Comparison of ENCODE assay signal across 9 mouse cellular contexts in genomic region chr8:122737071-122737470, GRCm38 (mm10). TPM values are rescaled to one million over a fixed set of nuclear protein-coding genes. Genes with fewer than 3 reads are reported as not detected.
DNase-seq lines count a peak whose midpoint lies in the region; ATAC-seq and TF ChIP-seq lines count a peak whose summit lies in the region.
"Had no signal": no experiment of that assay in that cellular context is flagged by ENCODE, and none has a peak within 500 bp of the region (broad histone marks: within the 10 kb centered on the region; RNA-seq: fewer than 3 reads in every experiment).

No protein-coding gene starts in this region.

- H3K27ac ChIP-seq in heart, embryonic 10.5 days, result no peak overlapping the region
- peak overlapping the region; percentile 98 for H3K27ac ChIP-seq in hindbrain, embryonic 14.5 days
- H3K27ac ChIP-seq in stomach, postnatal 0 days (replicated peaks), result no peak overlapping the region
- H3K27ac ChIP-seq in kidney, embryonic 16.5 days (ENCODE audit: low read length), result no peak overlapping the region

- 0 out of 2 replicates have a peak overlapping the region, but pooled peaks have one; percentile 33 for H3K4me3 ChIP-seq in heart, embryonic 10.5 days
- H3K4me3 ChIP-seq in hindbrain, embryonic 14.5 days (replicated peaks; ENCODE audit: low read length), result no peak overlapping the region
- no peak overlapping the region for H3K4me3 ChIP-seq in stomach, postnatal 0 days (ENCODE audit: low read depth, low read length)
- H3K4me3 ChIP-seq in kidney, embryonic 16.5 days (ENCODE audit: low read length), result no peak overlapping the region

- peaks cover 63% of the 10 kb centered on the region for H3K27me3 ChIP-seq in heart, embryonic 10.5 days (ENCODE audit: insufficient read depth, poor library complexity, severe bottlenecking)
- no peaks in the 10 kb centered on the region for H3K27me3 ChIP-seq in hindbrain, embryonic 14.5 days (ENCODE audit: control insufficient read depth, insufficient read depth, low read length)
- H3K27me3 ChIP-seq in stomach, postnatal 0 days (ENCODE audit: control insufficient read depth, insufficient read depth, low read length), result no peaks in the 10 kb centered on the region
- peaks cover 11% of the 10 kb centered on the region for H3K27me3 ChIP-seq in kidney, embryonic 16.5 days (ENCODE audit: insufficient read depth, low read length)

- no peak overlapping the region for H3K4me2 ChIP-seq in hindbrain, embryonic 14.5 days (replicated peaks)
- no peak overlapping the region for H3K4me2 ChIP-seq in stomach, postnatal 0 days (replicated peaks; ENCODE audit: low read depth)
- no peak overlapping the region for H3K4me2 ChIP-seq in kidney, embryonic 16.5 days (replicated peaks; ENCODE audit: low read depth, low read length)

- 37% methylated on average over 4 of the region's 4 CpGs for WGBS in heart, embryonic 10.5 days
- whole genome bisulfite sequencing in hindbrain, embryonic 14.5 days, result 52% methylated on average over 4 of the region's 4 CpGs
- 50% methylated on average over 4 of the region's 4 CpGs for WGBS in stomach, postnatal 0 days
- WGBS in kidney, embryonic 16.5 days, result 44% methylated on average over 4 of the region's 4 CpGs

- H3K4me1 ChIP-seq in heart, embryonic 10.5 days, result peaks cover 49% of the 10 kb centered on the region
- H3K4me1 ChIP-seq in hindbrain, embryonic 14.5 days (replicated peaks; ENCODE audit: control insufficient read depth, insufficient read depth, low read length), result peaks cover 77% of the 10 kb centered on the region
- no peaks in the 10 kb centered on the region for H3K4me1 ChIP-seq in stomach, postnatal 0 days (replicated peaks; ENCODE audit: control insufficient read depth, insufficient read depth)
- H3K4me1 ChIP-seq in kidney, embryonic 16.5 days (ENCODE audit: insufficient read depth, low read length), result peaks cover 8% of the 10 kb centered on the region

- H3K9ac ChIP-seq in hindbrain, embryonic 14.5 days, result no peak overlapping the region
- H3K9ac ChIP-seq in stomach, postnatal 0 days (ENCODE audit: low read length), result no peak overlapping the region
- H3K9ac ChIP-seq in kidney, embryonic 16.5 days (replicated peaks; ENCODE audit: low read length), result no peak overlapping the region

- no peak for DNase-seq in heart, embryonic 10.5 days (ENCODE audit: low spot score)
- DNase-seq in heart, adult 18-20 months, result no peak
- peak; percentile 17 for DNase-seq in ovary, postnatal 36 days (ENCODE audit: low spot score)
- DNase-seq in ovary, postnatal 14 days (ENCODE audit: low spot score), result no peak
- no peak for DNase-seq in hindbrain, embryonic 14.5 days (ENCODE audit: low spot score)
- DNase-seq in stomach, postnatal 0 days (ENCODE audit: low spot score), result peak; percentile 62
- DNase-seq: gastrocnemius, postnatal 25 days had no signal

- no peak for TF ChIP-seq EP300 in stomach, postnatal 0 days (optimal IDR thresholded peaks at IDR 0.05)

- no peak for TF ChIP-seq CTCF in stomach, postnatal 0 days (IDR thresholded peaks at IDR 0.05; ENCODE audit: low read depth)

- no peak for ATAC-seq in hindbrain, embryonic 14.5 days (ENCODE audit: low FRiP score)
- no peak; the same call in 1 of the 2 replicates for ATAC-seq in stomach, postnatal 0 days (ENCODE audit: low FRiP score, low TSS enrichment)
- ATAC-seq in erythroid progenitor cell, adult 5-6 weeks (replicated peaks; ENCODE audit: low FRiP score, poor library complexity, severe bottlenecking), result no peak
- no peak for ATAC-seq in kidney, embryonic 16.5 days (ENCODE audit: low FRiP score, low TSS enrichment)

- H3K9me3 ChIP-seq in heart, embryonic 10.5 days, result no peaks in the 10 kb centered on the region
- no peaks in the 10 kb centered on the region for H3K9me3 ChIP-seq in hindbrain, embryonic 14.5 days (ENCODE audit: control insufficient read depth, low read length)
- no peaks in the 10 kb centered on the region for H3K9me3 ChIP-seq in stomach, postnatal 0 days (ENCODE audit: control insufficient read depth, low read length)
- H3K9me3 ChIP-seq in kidney, embryonic 16.5 days (ENCODE audit: low read length), result no peaks in the 10 kb centered on the region

- H3K36me3 ChIP-seq in heart, embryonic 10.5 days, result no peaks in the 10 kb centered on the region
- no peaks in the 10 kb centered on the region for H3K36me3 ChIP-seq in hindbrain, embryonic 14.5 days (replicated peaks; ENCODE audit: control insufficient read depth, insufficient read depth)
- H3K36me3 ChIP-seq in stomach, postnatal 0 days (ENCODE audit: control insufficient read depth, insufficient read depth, low read length), result no peaks in the 10 kb centered on the region
- H3K36me3 ChIP-seq in kidney, embryonic 16.5 days (ENCODE audit: insufficient read depth, low read length), result no peaks in the 10 kb centered on the region

RNA-seq across cellular contexts. Expression of gene Cbfa2t3, which starts 38.2 kb away (rescaled TPM):
- 3.8 and 5.5 TPM in 2 replicates for polyA plus RNA-seq in heart, embryonic 10.5 days (2016; fragmentation: Nextera tagmentation; extraction: Ambion mirVana)
- 10 to 100 TPM; 18.7 to 20.4 TPM for total RNA-seq in heart, adult 18-20 months (2021)
- 22.4 and 27.7 TPM in 2 replicates for polyA plus RNA-seq in hindbrain, embryonic 14.5 days (2014; fragmentation: Nextera tagmentation; extraction: Ambion mirVana)
- polyA plus RNA-seq in stomach, postnatal 0 days (2015; fragmentation: Nextera tagmentation; extraction: Ambion mirVana), result 1.8 and 2.4 TPM in 2 replicates
- total RNA-seq in erythroid progenitor cell, adult 5-6 weeks (2015; ENCODE audit: low replicate concordance), result 4.0 and 16.8 TPM in 2 replicates
- 1.5 and 7.6 TPM in 2 replicates for total RNA-seq in erythroid progenitor cell, adult 5-6 weeks (2017; ENCODE audit: low replicate concordance)
- 3.5 and 4.5 TPM in 2 replicates for polyA plus RNA-seq in kidney, embryonic 16.5 days (2015; fragmentation: Nextera tagmentation; extraction: Ambion mirVana)

RNA-seq across cellular contexts. Expression of gene Acsf3, which starts 38.2 kb away (rescaled TPM):
- polyA plus RNA-seq in heart, embryonic 10.5 days (2016; fragmentation: Nextera tagmentation; extraction: Ambion mirVana), result 17.3 and 19.8 TPM in 2 replicates
- 10 to 100 TPM; 32.3 to 35.1 TPM for total RNA-seq in heart, adult 18-20 months (2021)
- 14.5 and 16.5 TPM in 2 replicates for polyA plus RNA-seq in hindbrain, embryonic 14.5 days (2014; fragmentation: Nextera tagmentation; extraction: Ambion mirVana)
- polyA plus RNA-seq in stomach, postnatal 0 days (2015; fragmentation: Nextera tagmentation; extraction: Ambion mirVana), result 14.7 and 15.4 TPM in 2 replicates
- total RNA-seq in erythroid progenitor cell, adult 5-6 weeks (2015; ENCODE audit: low replicate concordance), result 1.4 and 1.7 TPM in 2 replicates
- total RNA-seq in erythroid progenitor cell, adult 5-6 weeks (2017; ENCODE audit: low replicate concordance), result 1.2 and 2.3 TPM in 2 replicates
- 22.7 and 22.9 TPM in 2 replicates for polyA plus RNA-seq in kidney, embryonic 16.5 days (2015; fragmentation: Nextera tagmentation; extraction: Ambion mirVana)

Comparison
In these comparisons a context has a peak if more than half of its experiments do, and no peak if none do; other contexts are left out.
1. DNase-seq: peak in ovary, postnatal 36 days (single experiment) and stomach, postnatal 0 days (single experiment); none in heart, embryonic 10.5 days (single experiment), heart, adult 18-20 months (0 of 2), ovary, postnatal 14 days (single experiment) and hindbrain, embryonic 14.5 days (single experiment).